Mouse (Mus musculus) midbrain, embryonic 10.5 days (tissue): Measurements from ENCODE around the gene Aqp12. TPM values are rescaled to one million over a fixed set of nuclear protein-coding genes. Genes with fewer than 3 reads are reported as not detected.

Experiments used
- DNase-seq: peaks from one replicate; pipeline ENCODE4 v3.0.0-alpha.2; 2017; ENCODE audit warnings: low spot score
- H3K27ac ChIP-seq: fragments of 300-500 bp; sonication (generic); replicated peaks from 2 replicates; pipeline ENCODE4 v1.5.1; 2016; ENCODE audit warnings: mild to moderate bottlenecking
- H3K27me3 ChIP-seq: fragments of 300-500 bp; sonication (generic); 2 replicates; pipeline ENCODE4 v1.6.1; 2016; ENCODE audit warnings: low read depth, mild to moderate bottlenecking; ENCODE audit not compliant: poor library complexity, severe bottlenecking
- H3K36me3 ChIP-seq: fragments of 300-500 bp; sonication (generic); 2 replicates; pipeline ENCODE4 v1.6.1; 2016; ENCODE audit warnings: mild to moderate bottlenecking, moderate library complexity
- H3K4me1 ChIP-seq: fragments of 300-500 bp; sonication (generic); 2 replicates; pipeline ENCODE4 v1.6.1; 2016
- H3K4me3 ChIP-seq: fragments of 300-500 bp; sonication (generic); 2 replicates; pipeline ENCODE4 v1.5.1; 2016; ENCODE audit warnings: mild to moderate bottlenecking, moderate library complexity
- H3K9me3 ChIP-seq: fragments of 300-500 bp; sonication (generic); replicated peaks from 2 replicates; pipeline ENCODE4 v1.6.1; 2016; ENCODE audit warnings: mild to moderate bottlenecking
- WGBS: fragments of 180-500 bp; shearing (Covaris S2); methylation state at CpG from one replicate; pipeline ENCODE4 v1.1.7; 2016; 5-methylcytosine and 5-hydroxymethylcytosine counted together
- polyA plus RNA-seq: library from polyadenylated mRNA; unstranded; fragments of >200 nt; fragmentation: Nextera tagmentation; extraction: Ambion mirVana; gene quantifications from 2 replicates; pipeline ENCODE4 v1.2.1, GENCODE M21; 2016

Gene Aqp12
- polyA plus RNA-seq, 1 experiment from 2014 or later = not detected

GRCm38 (mm10) chr1:92988894-92989293 lies 17.2 kb upstream of the Aqp12 start:
- H3K4me1 ChIP-seq = no peaks in the 10 kb centered on the region
- H3K4me3 ChIP-seq = no peak overlapping the region
- H3K27me3 ChIP-seq = no peaks in the 10 kb centered on the region
- DNase-seq = no peak
- H3K27ac ChIP-seq = no peak overlapping the region
- no peaks in the 10 kb centered on the region for H3K9me3 ChIP-seq
- 78% methylated on average over 4 of the region's 4 CpGs for WGBS
- H3K36me3 ChIP-seq = no peaks in the 10 kb centered on the region

DNA sequence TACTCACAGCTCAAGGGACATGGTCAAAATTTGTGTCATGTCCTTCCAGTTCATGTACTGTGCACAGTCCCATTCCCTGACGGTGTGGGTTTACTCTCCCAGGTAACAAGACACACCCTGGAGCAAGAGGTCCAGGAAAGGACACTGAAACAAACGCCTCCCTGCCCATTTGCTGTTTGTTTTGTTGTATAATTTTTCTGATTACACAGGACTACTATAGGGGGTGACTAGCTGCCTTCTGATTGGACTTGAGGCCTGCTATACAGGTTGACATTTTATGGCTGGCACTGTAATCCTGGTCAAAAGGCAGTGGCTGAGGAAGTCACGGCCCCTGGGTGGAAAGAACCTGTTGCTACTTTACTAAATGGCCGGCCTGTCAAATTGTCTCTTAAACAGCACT lies 16.2 kb upstream of the Aqp12 start:
- Histone ChIP-seq H3K9me3 (no peaks in the 10 kb centered on the region), H3K27me3 (no peaks in the 10 kb centered on the region), H3K4me3 (no peak overlapping the region), H3K36me3 (no peaks in the 10 kb centered on the region), H3K4me1 (no peaks in the 10 kb centered on the region), H3K27ac (no peak overlapping the region)
- WGBS = 80% methylated on average over 4 of the region's 4 CpGs
- no peak for DNase-seq

- Histone ChIP-seq H3K36me3 (no peaks in the 10 kb centered on the region), H3K9me3 (no peaks in the 10 kb centered on the region), H3K27me3 (no peaks in the 10 kb centered on the region), H3K4me3 (no peak overlapping the region), H3K4me1 (no peaks in the 10 kb centered on the region), H3K27ac (no peak overlapping the region)
- WGBS = 86% methylated on average over 6 of the region's 6 CpGs
- DNase-seq = no peak
Observed at GRCm38 (mm10) chr1:92992214-92992855, 13.8 kb upstream of the Aqp12 start.

DNA sequence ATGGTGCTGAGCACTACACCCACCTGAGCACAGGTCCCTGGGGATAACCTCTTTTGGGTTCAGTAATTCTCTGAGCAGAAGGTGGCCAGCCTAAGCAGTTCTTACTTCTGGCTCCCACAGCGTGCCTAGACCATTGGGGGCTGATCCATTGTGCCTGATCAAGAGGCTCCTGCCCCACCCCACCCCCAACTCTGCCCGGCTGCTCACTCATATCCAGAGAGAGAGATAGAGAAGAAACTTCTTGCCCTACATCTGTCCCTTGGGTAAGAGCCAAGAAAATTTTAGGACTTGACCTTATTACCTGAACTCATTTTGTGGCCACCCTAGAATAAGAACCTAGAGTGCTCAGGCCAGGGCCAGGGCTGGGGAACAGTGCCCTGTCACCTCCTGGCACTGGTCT lies 13.3 kb upstream of the Aqp12 start:
- Histone ChIP-seq H3K36me3 (no peaks in the 10 kb centered on the region), H3K4me1 (no peaks in the 10 kb centered on the region), H3K9me3 (no peaks in the 10 kb centered on the region), H3K4me3 (no peak overlapping the region), H3K27me3 (no peaks in the 10 kb centered on the region), H3K27ac (no peak overlapping the region)
- WGBS = 63% methylated on average over 2 of the region's 2 CpGs
- DNase-seq = no peak

- Histone ChIP-seq H3K27me3 (no peaks in the 10 kb centered on the region), H3K4me1 (no peaks in the 10 kb centered on the region), H3K36me3 (no peaks in the 10 kb centered on the region), H3K9me3 (no peaks in the 10 kb centered on the region), H3K4me3 (no peak overlapping the region), H3K27ac (no peak overlapping the region)
- DNase-seq = no peak
- 85% methylated on average over 4 of the region's 4 CpGs for WGBS
Observed at GRCm38 (mm10) chr1:93009196-93009595, 3.1 kb downstream of the Aqp12 start.

DNA sequence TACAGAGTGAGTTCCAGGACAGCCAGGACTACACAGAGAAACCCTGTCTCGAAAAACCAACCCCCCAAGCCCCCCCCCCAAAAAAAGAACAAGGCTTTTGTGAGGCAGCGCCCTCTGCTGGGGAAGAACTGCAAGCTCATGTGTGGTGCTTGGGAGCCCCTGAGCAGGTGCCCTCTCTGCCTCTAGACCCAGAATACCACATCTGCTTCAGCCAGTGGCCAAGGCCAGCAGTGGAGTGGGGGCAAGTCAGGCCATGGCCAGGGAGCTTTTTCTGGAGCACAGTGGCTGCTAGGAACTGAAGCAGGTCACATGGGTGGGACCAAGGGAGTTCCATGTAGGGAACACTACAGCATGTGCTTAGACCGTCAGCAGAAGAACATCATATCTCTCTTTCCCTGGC lies 4.6 kb downstream of the Aqp12 start:
- Histone ChIP-seq H3K9me3 (no peaks in the 10 kb centered on the region), H3K36me3 (no peaks in the 10 kb centered on the region), H3K4me1 (no peaks in the 10 kb centered on the region), H3K27me3 (no peaks in the 10 kb centered on the region), H3K4me3 (no peak overlapping the region), H3K27ac (no peak overlapping the region)
- DNase-seq = peak; percentile 45
- 39% methylated on average over 3 of the region's 3 CpGs for WGBS

- H3K27ac ChIP-seq = no peak overlapping the region
- 82% methylated on average over 7 of the region's 7 CpGs for WGBS
- no peaks in the 10 kb centered on the region for H3K36me3 ChIP-seq
- no peak overlapping the region for H3K4me3 ChIP-seq
- H3K9me3 ChIP-seq = no peaks in the 10 kb centered on the region
- H3K4me1 ChIP-seq = no peaks in the 10 kb centered on the region
- H3K27me3 ChIP-seq = no peaks in the 10 kb centered on the region
- no peak for DNase-seq
Observed at GRCm38 (mm10) chr1:93012103-93012585, 6.0 kb downstream of the Aqp12 start.

GRCm38 (mm10) chr1:93013367-93013766 lies 7.2 kb downstream of the Aqp12 start:
- peaks cover 12% of the 10 kb centered on the region for H3K36me3 ChIP-seq
- WGBS = 82% methylated on average over 4 of the region's 4 CpGs
- DNase-seq = no peak

DNA sequence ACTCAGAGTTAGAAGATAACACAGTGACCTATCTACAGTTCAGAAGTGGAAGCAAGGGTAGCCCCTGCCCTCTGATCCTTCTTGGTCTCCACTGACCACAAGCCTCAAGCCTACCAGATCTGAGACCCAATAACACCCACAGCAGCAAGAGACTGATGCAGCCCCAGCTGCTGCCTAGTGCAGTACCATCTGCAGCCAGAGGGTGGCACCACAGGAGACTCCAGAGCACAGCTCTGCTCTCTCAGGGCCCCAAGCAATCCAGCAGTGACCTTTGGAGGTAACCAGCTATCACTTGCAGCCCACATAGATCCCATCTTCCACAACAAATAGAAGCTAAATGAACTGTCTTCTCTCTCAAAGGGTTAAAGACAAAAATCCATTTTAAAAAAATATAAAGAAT lies 8.3 kb downstream of the Aqp12 start:
- DNase-seq = peak; percentile 73
- Histone ChIP-seq H3K27me3 (no peaks in the 10 kb centered on the region), H3K27ac (no peak overlapping the region), H3K4me3 (no peak overlapping the region), H3K4me1 (no peaks in the 10 kb centered on the region), H3K36me3 (peaks cover 22% of the 10 kb centered on the region), H3K9me3 (no peaks in the 10 kb centered on the region)

More at GRCm38 (mm10) chr1:93013367-93013766, 7.2 kb downstream of the Aqp12 start:
- no peaks in the 10 kb centered on the region for H3K4me1 ChIP-seq
- H3K27me3 ChIP-seq = no peaks in the 10 kb centered on the region
- no peak overlapping the region for H3K27ac ChIP-seq
- H3K4me3 ChIP-seq = no peak overlapping the region
- H3K9me3 ChIP-seq = no peaks in the 10 kb centered on the region

- no peak overlapping the region for H3K4me3 ChIP-seq
- WGBS = 62% methylated on average over 2 of the region's 2 CpGs
- H3K9me3 ChIP-seq = no peaks in the 10 kb centered on the region
- no peaks in the 10 kb centered on the region for H3K4me1 ChIP-seq
- DNase-seq = no peak
- peaks cover 29% of the 10 kb centered on the region for H3K36me3 ChIP-seq
- no peak overlapping the region for H3K27ac ChIP-seq
- no peaks in the 10 kb centered on the region for H3K27me3 ChIP-seq
Observed at GRCm38 (mm10) chr1:93015136-93015535, 9.0 kb downstream of the Aqp12 start.

GRCm38 (mm10) chr1:93018716-93019115 lies 12.6 kb downstream of the Aqp12 start:
- Histone ChIP-seq H3K27me3 (no peaks in the 10 kb centered on the region), H3K9me3 (no peaks in the 10 kb centered on the region), H3K4me1 (no peaks in the 10 kb centered on the region), H3K27ac (no peak overlapping the region), H3K4me3 (no peak overlapping the region), H3K36me3 (peaks cover 64% of the 10 kb centered on the region)
- DNase-seq = no peak
- WGBS = 88% methylated on average over 10 of the region's 10 CpGs

- Histone ChIP-seq H3K9me3 (no peaks in the 10 kb centered on the region), H3K27me3 (no peaks in the 10 kb centered on the region), H3K36me3 (peaks cover 83% of the 10 kb centered on the region), H3K4me3 (no peak overlapping the region), H3K27ac (peak overlapping the region; percentile 23; the same call in 1 of the 2 replicates), H3K4me1 (no peaks in the 10 kb centered on the region)
- DNase-seq = no peak
- 91% methylated on average over 4 of the region's 4 CpGs for WGBS
Observed at GRCm38 (mm10) chr1:93020602-93021001, 14.5 kb downstream of the Aqp12 start.

GRCm38 (mm10) chr1:93026600-93026999 lies 20.5 kb downstream of the Aqp12 start:
- H3K36me3 ChIP-seq = peaks cover 67% of the 10 kb centered on the region
- WGBS = 88% methylated on average over 8 of the region's 8 CpGs
- no peak overlapping the region for H3K4me3 ChIP-seq
- no peak for DNase-seq
- H3K27me3 ChIP-seq = no peaks in the 10 kb centered on the region
- H3K27ac ChIP-seq = no peak overlapping the region
- no peaks in the 10 kb centered on the region for H3K4me1 ChIP-seq
- H3K9me3 ChIP-seq = no peaks in the 10 kb centered on the region

DNA sequence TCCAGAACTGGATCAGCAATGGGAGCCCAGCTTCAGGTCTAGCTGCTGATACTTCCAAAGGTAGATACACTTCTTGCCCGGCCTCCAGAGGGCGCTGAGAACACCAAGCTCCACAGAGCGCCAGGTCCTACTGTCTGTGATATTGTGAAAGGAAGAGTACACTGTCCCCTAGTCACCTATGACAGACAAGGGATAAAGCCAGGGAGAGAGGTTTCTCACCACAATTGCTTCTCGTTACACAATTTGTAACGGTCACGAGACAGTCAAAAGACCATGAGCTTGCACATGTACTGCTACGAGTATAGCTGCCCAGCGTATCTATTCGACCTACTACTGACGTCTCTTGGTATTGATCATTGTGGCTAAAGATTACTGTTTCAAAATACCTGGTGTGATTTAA lies 23.3 kb downstream of the Aqp12 start:
- no peak overlapping the region for H3K27ac ChIP-seq
- H3K36me3 ChIP-seq = peaks cover 47% of the 10 kb centered on the region
- DNase-seq = no peak
- no peak overlapping the region for H3K4me3 ChIP-seq
- H3K27me3 ChIP-seq = no peaks in the 10 kb centered on the region
- H3K9me3 ChIP-seq = no peaks in the 10 kb centered on the region
- WGBS = 94% methylated on average over 10 of the region's 10 CpGs
- no peaks in the 10 kb centered on the region for H3K4me1 ChIP-seq
